19 mouse cellular contexts compared by ENCODE assay signal in genomic region chr3:65907536-65907935, GRCm38 (mm10). TPM values are rescaled to one million over a fixed set of nuclear protein-coding genes. Genes with fewer than 3 reads are reported as not detected.
DNase-seq lines count a peak whose midpoint lies in the region; ATAC-seq and TF ChIP-seq lines count a peak whose summit lies in the region.
"Had no signal": no experiment of that assay in that cellular context is flagged by ENCODE, and none has a peak within 500 bp of the region (broad histone marks: within the 10 kb centered on the region; RNA-seq: fewer than 3 reads in every experiment).

No protein-coding gene starts in this region.

- H3K27me3 ChIP-seq in CH12.LX (replicated peaks) = no peaks in the 10 kb centered on the region
- no peaks in the 10 kb centered on the region for H3K27me3 ChIP-seq in neural tube, embryonic 15.5 days (replicated peaks)
- H3K27me3 ChIP-seq: Patski had no signal

- TF ChIP-seq POLR2A in CH12.LX (IDR thresholded peaks at IDR 0.05; ENCODE audit: low read depth, low read length) = no peak

- no peak for TF ChIP-seq CTCF in CH12.LX (conservative IDR thresholded peaks at IDR 0.05 in 1 of 2, IDR thresholded peaks at IDR 0.05 in 1 of 2; ENCODE audit: low read depth in 2 of 2, low read length in 2 of 2)

- peak; percentile 51 for DNase-seq in heart, adult 11 months
- no peak for DNase-seq in heart, adult 9 months (ENCODE audit: low spot score in 2 of 2)
- DNase-seq in CH12.LX (ENCODE audit: extremely low read depth) = no peak
- DNase-seq: adrenal gland, adult 2 months; adrenal gland, adult 8-10 months; adrenal gland, postnatal 10 days; adrenal gland, postnatal 14 days; adrenal gland, postnatal 25 days; adrenal gland, postnatal 36 days; B cell, adult 2 months; cerebellum, adult 11 months; cerebellum, adult 11-12 months; cerebellum, adult 18-20 months; cerebellum, adult 2 months had no signal

- H3K79me2 ChIP-seq in CH12.LX (replicated peaks; ENCODE audit: control insufficient read depth, extremely low read depth, insufficient read depth, poor library complexity, severe bottlenecking) = no peaks in the 10 kb centered on the region

- no peak overlapping the region for H3K27ac ChIP-seq in CH12.LX (ENCODE audit: insufficient read depth, low read depth)
- H3K27ac ChIP-seq in neural tube, embryonic 15.5 days (replicated peaks) = no peak overlapping the region

- dilution Hi-C loops in CH12.LX (cut with MboI; ENCODE audit: extremely low pct_ligation_motif_present, extremely low pct_unique_long_range_greater_than_20kb, low sequenced_read_pairs) = no loop called here

- H3K4me3 ChIP-seq in CH12.LX (replicated peaks in 1 of 3; ENCODE audit: low read depth in 2 of 3, low read length in 2 of 3, poor library complexity in 1 of 3) = no peak overlapping the region
- H3K4me3 ChIP-seq in neural tube, embryonic 15.5 days (replicated peaks) = no peak overlapping the region

- H3K9ac ChIP-seq in CH12.LX (ENCODE audit: insufficient read depth, low read depth) = no peak overlapping the region
- no peak overlapping the region for H3K9ac ChIP-seq in neural tube, embryonic 15.5 days (replicated peaks)

- H3K36me3 ChIP-seq in CH12.LX (replicated peaks in 1 of 2; ENCODE audit: control insufficient read depth in 1 of 2, insufficient read depth in 1 of 2, low read length in 1 of 2) = no peaks in the 10 kb centered on the region
- H3K36me3 ChIP-seq in neural tube, embryonic 15.5 days = no peaks in the 10 kb centered on the region
- H3K36me3 ChIP-seq: G1E had no signal

- in situ Hi-C loops in CH12.LX (cut with MboI; ENCODE audit: low pct_ligation_motif_present, low pct_unique_long_range_greater_than_20kb, low sequenced_read_pairs) = no loop called here

- WGBS in neural tube, embryonic 15.5 days = over 99% methylated on average over 4 of the region's 4 CpGs

- H3K4me2 ChIP-seq in CH12.LX (ENCODE audit: insufficient read depth, low read depth, poor library complexity, severe bottlenecking) = no peak overlapping the region
- no peak overlapping the region for H3K4me2 ChIP-seq in neural tube, embryonic 15.5 days

- peaks cover 7 to 29% of the 10 kb centered on the region in 2 experiments for H3K4me1 ChIP-seq in CH12.LX (ENCODE audit: control insufficient read depth in 1 of 2, insufficient read depth in 2 of 2)
- no peaks in the 10 kb centered on the region for H3K4me1 ChIP-seq in neural tube, embryonic 15.5 days

- no peak for ATAC-seq in neural tube, embryonic 15.5 days (ENCODE audit: low FRiP score)
- ATAC-seq: activated CD4-positive, CD25-positive, alpha-beta regulatory T cell, adult 4 months; CD4-positive, CD25-positive, alpha-beta regulatory T cell, adult 4 months; Patski had no signal

- H3K9me3 ChIP-seq in CH12.LX (replicated peaks; ENCODE audit: low read length) = no peaks in the 10 kb centered on the region
- H3K9me3 ChIP-seq in neural tube, embryonic 15.5 days (replicated peaks) = no peaks in the 10 kb centered on the region
- H3K9me3 ChIP-seq: G1E had no signal

- TF ChIP-seq RAD21 in CH12.LX (IDR thresholded peaks at IDR 0.05; ENCODE audit: low read depth, low read length) = no peak

- peak; percentile 62; the same call in 1 of the 2 replicates for TF ChIP-seq EP300 in CH12.LX (IDR thresholded peaks at IDR 0.05; ENCODE audit: low read length)

TF ChIP-seq in CH12.LX, 34 proteins besides CTCF, POLR2A, EP300 and RAD21:
- TF ChIP-seq JUND (conservative IDR thresholded peaks at IDR 0.05; ENCODE audit: low read depth, low read length) (0 out of 2 replicates have a peak, but pooled peaks have one; percentile 37), BHLHE40 (IDR thresholded peaks at IDR 0.05; ENCODE audit: low read depth, low read length) (peak; percentile 42; the same call in 1 of the 2 replicates), MEF2A (IDR thresholded peaks at IDR 0.05; ENCODE audit: borderline replicate concordance, low read depth, low read length) (no peak), ZMIZ1 (IDR thresholded peaks at IDR 0.05; ENCODE audit: low read depth, low read length) (no peak), JUN (IDR thresholded peaks at IDR 0.05; ENCODE audit: insufficient read depth, low read depth, low read length) (no peak), SMC3 (IDR thresholded peaks at IDR 0.05; ENCODE audit: low read depth, low read length) (no peak), SIN3A (IDR thresholded peaks at IDR 0.05; ENCODE audit: low read length) (0 out of 2 replicates have a peak, but pooled peaks have one; percentile 26), IRF4 (IDR thresholded peaks at IDR 0.05; ENCODE audit: low read depth, low read length) (peak; percentile 76)

RNA-seq across cellular contexts. Expression of gene Ccnl1, which starts 50.5 kb away (rescaled TPM):
- total RNA-seq in CH12.LX (2012; rRNA removed) (25.1 and 29.9 TPM in 2 replicates), CH12.LX (2014; rRNA removed) (66.2 and 79.4 TPM in 2 replicates)
- 52.4 and 58.8 TPM in 2 replicates for polyA plus RNA-seq in CH12.LX (2012; ENCODE audit: insufficient read length, low read depth)
- polyA plus RNA-seq in neural tube, embryonic 15.5 days (2015; fragmentation: Nextera tagmentation; extraction: Ambion mirVana) = 63.4 and 68.3 TPM in 2 replicates
